17 mouse cellular contexts compared by ENCODE assay signal in the genomic region with DNA sequence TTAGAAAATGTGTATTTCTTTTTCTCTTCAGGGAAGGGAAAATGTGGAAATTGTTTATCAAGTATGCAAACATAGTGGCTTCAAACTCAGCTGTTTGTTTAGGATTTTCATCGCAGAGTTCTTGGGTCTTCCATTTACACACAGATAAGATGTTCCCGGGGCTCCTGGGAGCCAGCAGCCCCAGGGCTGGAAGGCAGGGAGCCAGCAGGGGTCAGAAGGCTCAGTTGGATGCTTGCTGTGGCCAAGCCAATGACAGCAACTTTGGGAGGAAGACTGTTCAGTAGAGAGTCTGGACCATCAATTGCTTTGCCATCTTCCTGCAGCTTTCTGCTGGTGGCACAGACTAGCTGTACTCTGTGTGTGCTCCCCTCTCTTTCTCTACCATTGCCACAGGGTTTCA.
DNase-seq lines count a peak whose midpoint lies in the region; ATAC-seq and TF ChIP-seq lines count a peak whose summit lies in the region.
"Had no signal": no experiment of that assay in that cellular context is flagged by ENCODE, and none has a peak within 500 bp of the region (broad histone marks: within the 10 kb centered on the region; RNA-seq: fewer than 3 reads in every experiment).

No protein-coding gene starts in this region.

- intact Hi-C loops in heart, postnatal 14 days (cut with DNase I) = no loop called here

- H3K27ac ChIP-seq in heart, embryonic 12.5 days (ENCODE audit: poor library complexity, severe bottlenecking) = no peak overlapping the region
- H3K27ac ChIP-seq in intestine, embryonic 16.5 days (ENCODE audit: low read length) = peak overlapping the region; percentile 13; the same call in 1 of the 2 replicates
- no peak overlapping the region for H3K27ac ChIP-seq in forebrain, postnatal 0 days (ENCODE audit: low read depth, low read length)
- H3K27ac ChIP-seq in forebrain, embryonic 16.5 days (ENCODE audit: low read length) = no peak overlapping the region
- H3K27ac ChIP-seq: hindbrain, embryonic 15.5 days; layer of hippocampus, adult 2 months; liver, embryonic 13.5 days; neural tube, embryonic 15.5 days had no signal

- H3K4me1 ChIP-seq in heart, embryonic 12.5 days (replicated peaks) = peaks cover 23% of the 10 kb centered on the region
- H3K4me1 ChIP-seq in intestine, embryonic 16.5 days (ENCODE audit: control insufficient read depth, insufficient read depth, low read length) = peaks cover 16% of the 10 kb centered on the region; the same call in 1 of the 2 replicates
- H3K4me1 ChIP-seq in forebrain, postnatal 0 days (ENCODE audit: insufficient read depth) = no peaks in the 10 kb centered on the region
- H3K4me1 ChIP-seq in forebrain, embryonic 16.5 days (replicated peaks; ENCODE audit: control insufficient read depth, insufficient read depth, low read length) = 0 out of 2 replicates have a peak, but pooled peaks cover 6% of the 10 kb centered on the region
- H3K4me1 ChIP-seq: hindbrain, embryonic 15.5 days; liver, embryonic 13.5 days had no signal

- H3K4me2 ChIP-seq in heart, embryonic 12.5 days = no peak overlapping the region
- no peak overlapping the region for H3K4me2 ChIP-seq in intestine, embryonic 16.5 days (ENCODE audit: low read depth, low read length)
- no peak overlapping the region for H3K4me2 ChIP-seq in forebrain, postnatal 0 days (ENCODE audit: low read depth)
- H3K4me2 ChIP-seq in forebrain, embryonic 16.5 days (ENCODE audit: low read length) = no peak overlapping the region
- H3K4me2 ChIP-seq: hindbrain, embryonic 15.5 days; liver, embryonic 13.5 days; midbrain, embryonic 11.5 days; neural tube, embryonic 15.5 days had no signal

- TF ChIP-seq CTCF in forebrain, postnatal 0 days (IDR thresholded peaks at IDR 0.05; ENCODE audit: low read depth) = no peak

- DNase-seq in adrenal gland, postnatal 10 days = peak; percentile 14
- no peak for DNase-seq in adrenal gland, postnatal 4 days (ENCODE audit: low spot score in 2 of 2)
- DNase-seq in heart, postnatal 14 days = peak; percentile 54 to 65
- peak; percentile 9 for DNase-seq in adipocyte (ENCODE audit: low spot score)
- DNase-seq in forebrain, postnatal 0 days = no peak
- DNase-seq: cerebellum, adult 18-20 months; kidney, postnatal 25 days; layer of hippocampus, postnatal 36 days; liver, embryonic 13.5 days; lung, postnatal 10 days had no signal

- no peaks in the 10 kb centered on the region for H3K9me3 ChIP-seq in heart, embryonic 12.5 days (replicated peaks)
- no peaks in the 10 kb centered on the region for H3K9me3 ChIP-seq in intestine, embryonic 16.5 days (ENCODE audit: control insufficient read depth, low read length)
- no peaks in the 10 kb centered on the region for H3K9me3 ChIP-seq in forebrain, postnatal 0 days (ENCODE audit: low read length)
- H3K9me3 ChIP-seq in forebrain, embryonic 16.5 days (ENCODE audit: control insufficient read depth, low read length) = no peaks in the 10 kb centered on the region
- H3K9me3 ChIP-seq: hindbrain, embryonic 15.5 days; liver, embryonic 13.5 days; neural tube, embryonic 15.5 days had no signal

- H3K36me3 ChIP-seq in heart, embryonic 12.5 days = no peaks in the 10 kb centered on the region
- H3K36me3 ChIP-seq in intestine, embryonic 16.5 days (ENCODE audit: control insufficient read depth, insufficient read depth, low read length) = no peaks in the 10 kb centered on the region
- H3K36me3 ChIP-seq in forebrain, postnatal 0 days (ENCODE audit: insufficient read depth) = no peaks in the 10 kb centered on the region
- H3K36me3 ChIP-seq in forebrain, embryonic 16.5 days (ENCODE audit: control insufficient read depth, insufficient read depth) = no peaks in the 10 kb centered on the region
- H3K36me3 ChIP-seq: hindbrain, embryonic 15.5 days; liver, embryonic 13.5 days; neural tube, embryonic 15.5 days had no signal

- H3K9ac ChIP-seq in heart, embryonic 12.5 days = no peak overlapping the region
- no peak overlapping the region for H3K9ac ChIP-seq in intestine, embryonic 16.5 days (ENCODE audit: low read depth, low read length)
- H3K9ac ChIP-seq in forebrain, postnatal 0 days = no peak overlapping the region
- H3K9ac ChIP-seq in forebrain, embryonic 16.5 days (replicated peaks; ENCODE audit: low read depth, low read length) = no peak overlapping the region
- H3K9ac ChIP-seq: hindbrain, embryonic 15.5 days; liver, embryonic 13.5 days; neural tube, embryonic 15.5 days had no signal

- no peak overlapping the region for H3K4me3 ChIP-seq in heart, embryonic 12.5 days
- H3K4me3 ChIP-seq in intestine, embryonic 16.5 days (ENCODE audit: low read length) = no peak overlapping the region
- H3K4me3 ChIP-seq in forebrain, postnatal 0 days (ENCODE audit: low read depth, low read length) = no peak overlapping the region
- no peak overlapping the region for H3K4me3 ChIP-seq in forebrain, embryonic 16.5 days (replicated peaks; ENCODE audit: low read length)
- H3K4me3 ChIP-seq: hindbrain, embryonic 15.5 days; layer of hippocampus, adult 2 months; liver, embryonic 13.5 days; neural tube, embryonic 15.5 days had no signal

- 25% methylated on average over 2 of the region's 2 CpGs for WGBS in heart, embryonic 12.5 days
- WGBS in intestine, embryonic 16.5 days = 28% methylated on average over 2 of the region's 2 CpGs
- WGBS in forebrain, postnatal 0 days = 68% methylated on average over 2 of the region's 2 CpGs
- 79% methylated on average over 2 of the region's 2 CpGs for WGBS in forebrain, embryonic 16.5 days

- ATAC-seq in heart, embryonic 12.5 days (ENCODE audit: insufficient number of reproducible peaks, low FRiP score) = no peak
- no peak for ATAC-seq in intestine, embryonic 16.5 days
- no peak for ATAC-seq in forebrain, postnatal 0 days
- ATAC-seq in forebrain, embryonic 16.5 days = no peak

- H3K27me3 ChIP-seq in heart, embryonic 12.5 days (replicated peaks) = peaks cover 16% of the 10 kb centered on the region; the same call in 1 of the 2 replicates
- H3K27me3 ChIP-seq in intestine, embryonic 16.5 days (replicated peaks; ENCODE audit: control insufficient read depth, insufficient read depth, low read length) = no peaks in the 10 kb centered on the region
- no peaks in the 10 kb centered on the region for H3K27me3 ChIP-seq in forebrain, postnatal 0 days (ENCODE audit: insufficient read depth, low read length)
- no peaks in the 10 kb centered on the region for H3K27me3 ChIP-seq in forebrain, embryonic 16.5 days (replicated peaks; ENCODE audit: control insufficient read depth, insufficient read depth, low read length)
- H3K27me3 ChIP-seq: hindbrain, embryonic 15.5 days; liver, embryonic 13.5 days; neural tube, embryonic 15.5 days had no signal

Comparison
In these comparisons a context has a peak if more than half of its experiments do, and no peak if none do; other contexts are left out.
1. DNase-seq: peak in adrenal gland, postnatal 10 days (single experiment), heart, postnatal 14 days (2 of 2) and adipocyte (single experiment); none in adrenal gland, postnatal 4 days (0 of 2) and forebrain, postnatal 0 days (single experiment).